Mouse (Mus musculus): ENCODE results near the gene Mcat. TPM values are rescaled to one million over a fixed set of nuclear protein-coding genes. Genes with fewer than 3 reads are reported as not detected.

Mcat gene
- polyA plus RNA-seq, 1 experiment from 2014 or later, result 6.9 TPM

Other genes with a start within 250 kb of the Mcat start
- 19.4 to 26.7 TPM (median 26.3 TPM) in 3 replicates for gene Arfgap3, start 213.5 kb downstream of the Mcat start, polyA plus RNA-seq (2018)
- 58.4 to 158 TPM (median 89.0 TPM) in 3 replicates for gene Pacsin2, start 99.2 kb downstream of the Mcat start, polyA plus RNA-seq (2018)
- gene Ttll1, start 52.9 kb downstream of the Mcat start, polyA plus RNA-seq (2018), result 8.8 to 12.7 TPM (median 12.1 TPM) in 3 replicates
- gene Bik, start 36.9 kb downstream of the Mcat start, polyA plus RNA-seq (2018), result 0.35 to 0.51 TPM in 2 of 3 replicates, not detected in the other
- gene Tspo, start 195 bp downstream of the Mcat start, polyA plus RNA-seq (2018), result 37.4 to 252 TPM (median 187 TPM) in 3 replicates
- gene Ttll12, start 31.4 kb upstream of the Mcat start, polyA plus RNA-seq (2018), result 8.4 to 16.8 TPM (median 8.8 TPM) in 3 replicates
- not detected in 3 replicates for gene Scube1, start 161.2 kb upstream of the Mcat start, polyA plus RNA-seq (2018)
- gene Mpped1, start 215.7 kb upstream of the Mcat start, polyA plus RNA-seq (2018), result not detected in 3 replicates

Data from macrophage (primary cell).